Mouse (Mus musculus) heart, adult 2 months (tissue): ENCODE data around the gene Spata31d1b. TPM values are rescaled to one million over a fixed set of nuclear protein-coding genes. Genes with fewer than 3 reads are reported as not detected.

ENCODE experiments used
- DNase-seq, 2 experiments: peaks; one replicate each; pipeline ENCODE4 v3.0.0; 2021
- H3K27ac ChIP-seq: fragments of 200-600 bp; 2 replicates; pipeline ENCODE4 v1.8.1; 2022
- H3K27me3 ChIP-seq: fragments of 200-500 bp; 2 replicates; pipeline ENCODE4 v1.6.1; 2012; ENCODE audit warnings: mild to moderate bottlenecking, low read length, inconsistent platforms, mixed read lengths; ENCODE audit not compliant: control insufficient read depth, insufficient read depth
- H3K36me3 ChIP-seq: fragments of 200-500 bp; 2 replicates; pipeline ENCODE4 v1.6.1; 2012; ENCODE audit warnings: low read length, inconsistent platforms; ENCODE audit not compliant: control insufficient read depth, insufficient read depth
- H3K4me1 ChIP-seq: fragments of 200-500 bp; 2 replicates; pipeline ENCODE4 v1.6.1; 2011; ENCODE audit warnings: low read length; ENCODE audit not compliant: control insufficient read depth, insufficient read depth
- H3K4me3 ChIP-seq: fragments of 200-600 bp; 2 replicates; pipeline ENCODE4 v1.8.1; 2022
- H3K79me2 ChIP-seq: fragments of 200-500 bp; replicated peaks from 2 replicates; pipeline ENCODE4 v1.6.1; 2012; ENCODE audit warnings: mild to moderate bottlenecking, inconsistent platforms, low read length, moderate library complexity, mixed read lengths; ENCODE audit not compliant: control insufficient read depth, insufficient read depth
- H3K9ac ChIP-seq: fragments of 200-500 bp; 2 replicates; pipeline ENCODE4 v1.6.1; 2012; ENCODE audit warnings: low read depth, mild to moderate bottlenecking, control low read depth, inconsistent platforms, low read length, mixed read lengths
- CTCF ChIP-seq: fragments of 200-600 bp; IDR thresholded peaks from 2 replicates; pipeline ENCODE4 v1.8.1; 2022; ENCODE audit warnings: antibody characterized with exemption, mild to moderate bottlenecking, moderate library complexity
- EP300 ChIP-seq: fragments of 200-500 bp; IDR thresholded peaks from 2 replicates; pipeline ENCODE4 v1.6.1; 2011; ENCODE audit warnings: low read depth, low read length, control low read depth; ENCODE audit not compliant: insufficient read depth
- POLR2A ChIP-seq: fragments of 200-500 bp; IDR thresholded peaks from 2 replicates; pipeline ENCODE4 v1.6.1; 2011; ENCODE audit warnings: mild to moderate bottlenecking, low read depth, low read length, control low read depth; ENCODE audit not compliant: insufficient read depth
- WGBS: fragments of 180-500 bp; shearing (Covaris S2); methylation state at CpG from one replicate; pipeline ENCODE4 v1.1.7; 2018; 5-methylcytosine and 5-hydroxymethylcytosine counted together
- intact Hi-C: fragments of 180-260 bp; cut with DNase I; formaldehyde crosslinking; loops from one replicate; pipeline ENCODE4 v1.15.1; 2025
- polyA plus RNA-seq: library from polyadenylated mRNA; depleted of rRNA; stranded (reverse); fragments of >200 nt; gene quantifications from 2 replicates; pipeline ENCODE4 v1.2.3, GENCODE M21; 2012
- total RNA-seq, 2 experiments: library from RNA; stranded (reverse); gene quantifications; 2 replicates each; pipeline ENCODE4 v1.2.3; 2021

Gene Spata31d1b
- total and polyA plus RNA-seq, 3 experiments, result 0.04 TPM; not detected in 2

GRCm38 (mm10) chr13:59676316-59677229 is 35.5 kb upstream of the Spata31d1b start:
- H3K27ac ChIP-seq, result no peak overlapping the region
- 62% methylated on average over 12 of the region's 12 CpGs for WGBS
- H3K27me3 ChIP-seq, result no peaks in the 10 kb centered on the region

GRCm38 (mm10) chr13:59679306-59679705 is 32.8 kb upstream of the Spata31d1b start:
- intact Hi-C loops, result loop anchor here (10.0 kb wide), 2 partner anchors 95 to 145 kb away; partner anchors contain the start of genes Agtpbp1, Naa35 and Tut7

More at GRCm38 (mm10) chr13:59676316-59677229, 35.5 kb upstream of the Spata31d1b start:
- TF ChIP-seq CTCF (no peak), EP300 (no peak)
- no peaks in the 10 kb centered on the region for H3K79me2 ChIP-seq
- DNase-seq, result no peak
- H3K9ac ChIP-seq, result no peak overlapping the region
- no peaks in the 10 kb centered on the region for H3K4me1 ChIP-seq
- intact Hi-C loops, result loop anchor here (10.0 kb wide), 2 partner anchors 92 to 148 kb away; partner anchors contain the start of genes Agtpbp1, Naa35 and Tut7
- H3K36me3 ChIP-seq, result no peaks in the 10 kb centered on the region
- no peak overlapping the region for H3K4me3 ChIP-seq

DNA sequence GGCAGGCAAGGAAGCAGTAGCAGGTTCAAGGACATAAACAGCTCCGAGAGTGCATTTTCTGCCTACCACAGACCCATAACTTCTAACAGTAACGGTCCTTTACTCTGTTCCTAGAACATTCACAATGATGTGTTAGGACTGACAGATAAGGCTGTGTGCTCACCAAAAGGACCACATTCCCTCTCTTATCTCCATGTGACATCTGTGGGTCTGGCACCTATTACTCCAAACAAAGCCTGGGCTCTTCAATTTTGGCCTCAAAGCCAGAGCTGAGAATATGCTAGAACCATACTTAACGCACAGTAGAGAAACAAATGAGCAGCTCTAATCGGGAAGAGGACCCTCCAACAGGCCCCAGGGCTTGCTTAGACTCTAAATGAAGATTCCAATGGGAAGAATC is 32.2 kb upstream of the Spata31d1b start:
- TF ChIP-seq EP300 (no peak), POLR2A (no peak), CTCF (no peak)
- no peaks in the 10 kb centered on the region for H3K4me1 ChIP-seq
- no peak overlapping the region for H3K4me3 ChIP-seq
- intact Hi-C loops, result loop anchor here (10.0 kb wide), 2 partner anchors 95 to 145 kb away; partner anchors contain the start of genes Agtpbp1, Naa35 and Tut7
- H3K27ac ChIP-seq, result no peak overlapping the region
- WGBS, result 66% methylated on average over 4 of the region's 4 CpGs
- no peak overlapping the region for H3K9ac ChIP-seq
- H3K36me3 ChIP-seq, result no peaks in the 10 kb centered on the region
- H3K27me3 ChIP-seq, result peaks cover 1% of the 10 kb centered on the region; the same call in 1 of the 2 replicates
- no peaks in the 10 kb centered on the region for H3K79me2 ChIP-seq
- DNase-seq, result no peak

More at GRCm38 (mm10) chr13:59679306-59679705, 32.8 kb upstream of the Spata31d1b start:
- 40% methylated on average over 4 of the region's 4 CpGs for WGBS
- Histone ChIP-seq H3K36me3 (no peaks in the 10 kb centered on the region), H3K79me2 (no peaks in the 10 kb centered on the region), H3K4me1 (no peaks in the 10 kb centered on the region), H3K27me3 (peaks cover 1% of the 10 kb centered on the region; the same call in 1 of the 2 replicates), H3K9ac (no peak overlapping the region), H3K27ac (no peak overlapping the region), H3K4me3 (no peak overlapping the region)
- no peak for DNase-seq
- no peak for TF ChIP-seq POLR2A
- no peak for TF ChIP-seq CTCF
- no peak for TF ChIP-seq EP300

DNA sequence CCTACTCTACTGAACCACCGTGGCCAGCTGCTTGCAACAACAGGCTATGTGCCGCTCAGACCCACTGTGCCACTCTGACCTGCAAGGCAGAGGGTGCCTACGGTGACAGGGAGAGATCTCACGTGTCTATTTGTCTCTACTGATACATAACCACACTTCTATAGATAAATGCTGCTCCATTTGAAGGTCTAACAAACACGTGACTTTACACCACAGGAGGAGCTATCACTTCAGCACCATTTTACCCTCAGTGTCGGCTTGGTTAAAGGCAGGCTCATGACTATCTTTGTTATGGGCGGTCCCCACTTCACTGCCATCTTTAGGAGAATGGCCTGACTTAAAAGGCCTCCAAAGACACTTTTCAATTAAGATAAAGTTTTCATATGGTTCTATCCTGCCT is 29.5 kb upstream of the Spata31d1b start:
- intact Hi-C loops, result no loop called here
- no peaks in the 10 kb centered on the region for H3K79me2 ChIP-seq
- H3K36me3 ChIP-seq, result no peaks in the 10 kb centered on the region
- no peaks in the 10 kb centered on the region for H3K4me1 ChIP-seq
- TF ChIP-seq EP300 (no peak), POLR2A (no peak), CTCF (no peak)
- no peak for DNase-seq
- H3K27me3 ChIP-seq, result peaks cover 1% of the 10 kb centered on the region; the same call in 1 of the 2 replicates
- H3K27ac ChIP-seq, result no peak overlapping the region
- WGBS, result 19% methylated on average over 7 of the region's 7 CpGs
- no peak overlapping the region for H3K9ac ChIP-seq
- no peak overlapping the region for H3K4me3 ChIP-seq

DNA sequence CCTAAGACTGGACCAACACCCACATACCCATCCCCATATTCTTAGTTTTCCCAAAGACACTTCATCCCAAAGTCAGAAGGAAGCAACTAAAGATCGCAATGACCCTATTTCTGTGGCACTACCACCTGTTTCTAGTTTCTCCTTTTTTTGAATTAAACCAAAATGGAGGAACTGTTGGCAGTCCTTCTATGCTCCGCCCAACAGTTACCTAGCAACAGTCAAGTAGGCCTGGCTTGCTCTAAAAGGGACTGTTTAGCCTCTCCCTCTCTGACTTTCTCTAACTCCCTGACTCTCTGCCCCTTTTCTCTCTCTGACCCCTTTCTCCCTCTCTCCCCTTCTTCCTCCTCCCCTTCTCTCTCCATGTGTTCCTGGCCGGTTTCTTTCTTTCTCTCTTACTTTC is 26.8 kb upstream of the Spata31d1b start:
- TF ChIP-seq CTCF, result no peak
- no peak for TF ChIP-seq POLR2A
- no peak for TF ChIP-seq EP300
- intact Hi-C loops, result no loop called here

DNA sequence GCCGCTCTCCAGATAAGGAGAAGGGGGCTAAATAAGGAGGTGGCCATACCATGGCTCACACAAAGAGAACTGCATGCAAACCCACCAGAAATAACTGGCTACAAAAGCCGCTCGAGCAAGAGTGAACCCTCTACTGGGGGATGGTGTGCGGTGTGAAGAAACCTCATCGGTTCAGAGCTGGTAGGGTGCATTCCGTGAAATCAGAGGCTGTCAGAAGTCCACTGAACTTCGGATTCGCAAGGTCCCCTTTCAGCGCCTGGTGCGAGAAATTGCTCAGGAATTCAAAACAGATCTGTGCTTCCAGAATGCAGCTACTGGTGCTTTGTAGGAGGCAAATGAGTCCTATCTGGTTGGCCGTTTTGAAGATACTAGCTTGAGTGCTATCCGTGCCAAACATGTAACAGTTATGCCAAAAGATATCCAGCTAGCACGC is 23.7 kb upstream of the Spata31d1b start:
- DNase-seq, result peak; percentile 36 to 40
- H3K9ac ChIP-seq, result no peak overlapping the region
- H3K79me2 ChIP-seq, result no peaks in the 10 kb centered on the region
- no peak overlapping the region for H3K27ac ChIP-seq
- WGBS, result 27% methylated on average over 13 of the region's 13 CpGs
- H3K36me3 ChIP-seq, result no peaks in the 10 kb centered on the region
- intact Hi-C loops, result no loop called here
- no peak overlapping the region; the same call in 1 of the 2 replicates for H3K4me3 ChIP-seq
- TF ChIP-seq CTCF, result peak; percentile 66
- TF ChIP-seq EP300, result no peak
- H3K27me3 ChIP-seq, result 0 out of 2 replicates have a peak, but pooled peaks cover 1% of the 10 kb centered on the region
- no peaks in the 10 kb centered on the region for H3K4me1 ChIP-seq

More for the DNA sequence above, 26.8 kb upstream of the Spata31d1b start:
- Histone ChIP-seq H3K9ac (no peak overlapping the region), H3K27ac (no peak overlapping the region), H3K36me3 (no peaks in the 10 kb centered on the region), H3K4me3 (no peak overlapping the region), H3K79me2 (no peaks in the 10 kb centered on the region), H3K4me1 (no peaks in the 10 kb centered on the region), H3K27me3 (peaks cover 1% of the 10 kb centered on the region; the same call in 1 of the 2 replicates)
- 87% methylated on average over 3 of the region's 3 CpGs for WGBS
- no peak for DNase-seq
